Mouse (Mus musculus): ENCODE data around the gene Morn2. TPM values are rescaled to one million over a fixed set of nuclear protein-coding genes. Genes with fewer than 3 reads are reported as not detected.

The Morn2 gene
- not detected for total RNA-seq (2023)

DNA sequence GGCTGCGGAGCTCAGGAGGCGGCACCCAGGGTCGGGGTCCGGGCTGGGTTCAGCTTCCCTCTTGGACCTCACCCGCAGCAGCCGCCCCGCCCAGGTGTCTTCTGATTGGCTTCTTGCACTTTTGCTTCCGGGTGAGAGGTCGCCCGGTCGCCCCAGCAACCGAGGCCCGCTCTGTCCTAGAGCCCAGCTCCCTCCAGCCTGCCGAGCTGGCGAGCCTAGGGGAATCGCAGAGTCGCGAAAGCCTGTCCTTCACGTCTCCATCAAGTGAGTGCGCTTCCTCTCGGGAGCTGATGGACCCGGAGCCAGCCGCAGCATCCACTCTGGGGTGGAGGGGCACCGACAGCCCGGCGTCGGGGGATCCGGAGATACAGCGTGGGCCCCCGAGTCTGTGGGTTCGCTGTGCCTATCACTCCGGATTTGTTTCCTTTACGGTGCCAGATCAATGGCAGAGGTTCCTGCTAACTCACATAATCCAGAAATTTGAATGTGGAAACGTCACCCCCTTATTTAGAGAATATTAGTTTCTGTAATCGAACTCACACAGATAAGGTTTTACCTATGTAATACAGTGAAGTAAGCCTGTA lies at the start of gene Morn2, which contains the start of gene Dhx57:
Morn2 (plus strand) TSS at position 130 of the 584 bp plus-strand sequence.
Dhx57 (minus strand) TSS at position 403 of the 584 bp plus-strand sequence.

DNA sequence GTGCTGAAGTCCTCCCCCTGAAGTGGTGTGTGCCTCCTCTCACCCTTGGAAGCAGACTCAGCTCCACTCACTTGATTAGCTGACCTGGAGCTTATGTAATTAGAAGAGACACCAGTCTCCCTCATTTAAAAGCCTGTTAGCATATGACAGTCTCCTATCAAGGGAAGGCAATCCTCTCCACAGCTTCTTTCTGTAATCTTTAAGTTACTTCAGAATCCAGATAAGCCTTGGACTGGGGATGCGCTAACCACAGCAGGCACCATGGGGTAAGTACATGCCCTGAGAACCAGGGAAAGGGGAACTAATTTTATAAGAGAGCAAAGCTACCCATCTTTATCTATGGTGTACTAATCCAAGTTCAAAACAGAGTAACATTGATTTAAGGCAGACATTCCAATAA lies 17.2 kb downstream of the Morn2 start, which contains the start of gene Arhgef33:
Arhgef33 (plus strand) TSS at position 157 of the 400 bp plus-strand sequence.

Other genes with a start within 250 kb of the Morn2 start
- gene Hnrnpll, start 227.9 kb upstream of the Morn2 start, total RNA-seq (2023), result 27.6 TPM
- gene Galm, start 162.7 kb upstream of the Morn2 start, total RNA-seq (2023), result 7.6 TPM
- gene Srsf7, start 82.9 kb upstream of the Morn2 start, total RNA-seq (2023), result 398 TPM
- gene Ttc39d, start 82.7 kb upstream of the Morn2 start, total RNA-seq (2023), result not detected
- 6.1 TPM for gene Gemin6, start 65.8 kb upstream of the Morn2 start, total RNA-seq (2023)
- 32.3 TPM for gene Dhx57, start 273 bp downstream of the Morn2 start, total RNA-seq (2023)
- 4.1 TPM for gene Arhgef33, start 17.2 kb downstream of the Morn2 start, total RNA-seq (2023)
- not detected for gene Gm10190, start 83.3 kb downstream of the Morn2 start, total RNA-seq (2023)
- gene Sos1, start 190.2 kb downstream of the Morn2 start, total RNA-seq (2023), result 30.0 TPM

All from CD4-positive naive resting alpha-beta T cell, adult 57 days (primary cell).